Mouse (Mus musculus): ENCODE measurements around the gene Tmem259. TPM values are rescaled to one million over a fixed set of nuclear protein-coding genes. Genes with fewer than 3 reads are reported as not detected.
A peak's percentile ranks its signal among the peaks of the same experiment; 100 is the strongest.

Gene Tmem259
- total RNA-seq, 2 experiments from 2014 or later = 85.5 to 90.8 TPM

- no peak for DNase-seq
These were observed 49.1 kb downstream of the Tmem259 start for GRCm38 (mm10) chr10:79934794-79935569.

- peak; percentile 90 for DNase-seq
These were observed 49.8 kb downstream of the Tmem259 start for GRCm38 (mm10) chr10:79934272-79934721.

- no peak for DNase-seq
These were observed 50.3 kb downstream of the Tmem259 start for GRCm38 (mm10) chr10:79933861-79934260.

GRCm38 (mm10) chr10:79933145-79933679 lies 50.9 kb downstream of the Tmem259 start:
- peak; percentile 48 for DNase-seq

GRCm38 (mm10) chr10:79932736-79933135 lies 51.4 kb downstream of the Tmem259 start:
- DNase-seq = peak; percentile 80

GRCm38 (mm10) chr10:79931797-79932196 lies 52.3 kb downstream of the Tmem259 start:
- DNase-seq = no peak

- no peak for DNase-seq
These were observed 53.3 kb downstream of the Tmem259 start for GRCm38 (mm10) chr10:79930826-79931186.

GRCm38 (mm10) chr10:79929967-79930825 lies 53.9 kb downstream of the Tmem259 start:
- DNase-seq = no peak

GRCm38 (mm10) chr10:79928907-79929701 lies 55.0 kb downstream of the Tmem259 start:
- no peak for DNase-seq

- DNase-seq = no peak
These were observed 56.0 kb downstream of the Tmem259 start for GRCm38 (mm10) chr10:79928030-79928694.

GRCm38 (mm10) chr10:79927324-79928029 lies 56.7 kb downstream of the Tmem259 start:
- peak; percentile 53 for DNase-seq

- DNase-seq = peak; percentile 83
These were observed 57.4 kb downstream of the Tmem259 start, which contains the start of gene Arid3a for GRCm38 (mm10) chr10:79926491-79927323. Gene Arid3a (plus strand): TSS chr10:79927043.

- DNase-seq = no peak
These were observed 58.2 kb downstream of the Tmem259 start for GRCm38 (mm10) chr10:79925785-79926490.

GRCm38 (mm10) chr10:79924998-79925784 lies 58.9 kb downstream of the Tmem259 start:
- peak; percentile 93 for DNase-seq
